Mouse (Mus musculus): Measurements from ENCODE around the gene Pold2.

DNA sequence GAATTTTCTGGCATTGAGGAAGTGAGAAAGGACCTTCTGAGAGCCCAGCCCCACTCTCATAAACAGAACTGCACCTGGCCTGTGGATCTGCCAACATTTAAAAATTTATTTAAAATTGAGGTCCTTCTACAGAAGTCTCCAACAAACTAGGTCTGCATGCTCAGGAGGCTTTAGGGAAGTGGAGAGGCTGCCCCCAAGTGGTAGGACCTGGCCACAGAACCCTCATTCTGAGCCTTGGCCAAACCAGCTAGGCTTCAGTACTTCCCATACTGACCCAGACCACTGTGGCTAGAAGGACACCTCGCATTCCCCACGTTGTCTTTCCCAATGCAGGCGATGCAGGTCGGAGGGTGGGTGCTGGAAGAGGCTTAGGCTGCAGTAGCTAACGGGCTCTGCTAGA is 34.5 kb upstream of the Pold2 start:
- TF ChIP-seq CTCF (IDR thresholded peaks at IDR 0.05; ENCODE audit: extremely low read depth, insufficient read length, insufficient replicate concordance, low read depth, low read length) (peak; percentile 72; the same call in 1 of the 2 replicates), POLR2A (IDR thresholded peaks at IDR 0.05; ENCODE audit: low read depth, low read length) (no peak)

All from small intestine, adult 2 months (tissue).